Mouse (Mus musculus) midbrain, embryonic 13.5 days (tissue): Measurements from ENCODE around the gene Pik3r4. TPM values are rescaled to one million over a fixed set of nuclear protein-coding genes. Genes with fewer than 3 reads are reported as not detected.

Source experiments
- ATAC-seq: fragments of 200-750 bp; cut with Nextera tagmentation; 2 replicates; pipeline ENCODE4 v1.8.0; 2017; ENCODE audit warnings: mild to moderate bottlenecking, moderate TSS enrichment, moderate library complexity
- H3K27ac ChIP-seq: fragments of 300-500 bp; sonication (generic); 2 replicates; pipeline ENCODE4 v1.5.1; 2015; ENCODE audit warnings: inconsistent platforms, mild to moderate bottlenecking, moderate library complexity
- H3K27me3 ChIP-seq: fragments of 300-500 bp; sonication (generic); 2 replicates; pipeline ENCODE4 v1.6.1; 2015; ENCODE audit warnings: mild to moderate bottlenecking, inconsistent platforms
- H3K36me3 ChIP-seq: fragments of 300-500 bp; sonication (generic); 2 replicates; pipeline ENCODE4 v1.6.1; 2015; ENCODE audit warnings: mild to moderate bottlenecking, inconsistent platforms
- H3K4me1 ChIP-seq: fragments of 300-500 bp; sonication (generic); replicated peaks from 2 replicates; pipeline ENCODE4 v1.6.1; 2015; ENCODE audit warnings: inconsistent platforms
- H3K4me2 ChIP-seq: fragments of 300-500 bp; sonication (generic); replicated peaks from 2 replicates; pipeline ENCODE4 v1.6.1; 2015; ENCODE audit warnings: moderate library complexity, mild to moderate bottlenecking, inconsistent platforms
- H3K4me3 ChIP-seq: fragments of 300-500 bp; sonication (generic); replicated peaks from 2 replicates; pipeline ENCODE4 v1.5.1; 2015; ENCODE audit warnings: mild to moderate bottlenecking, inconsistent platforms
- H3K9ac ChIP-seq: fragments of 300-500 bp; sonication (generic); replicated peaks from 2 replicates; pipeline ENCODE4 v1.6.1; 2015; ENCODE audit warnings: mild to moderate bottlenecking, inconsistent platforms
- H3K9me3 ChIP-seq: fragments of 300-500 bp; sonication (generic); 2 replicates; pipeline ENCODE4 v1.6.1; 2016; ENCODE audit warnings: mild to moderate bottlenecking, inconsistent platforms
- WGBS: fragments of 180-500 bp; shearing (Covaris S2); methylation state at CpG from one replicate; pipeline ENCODE4 v1.1.7; 2015; 5-methylcytosine and 5-hydroxymethylcytosine counted together
- polyA plus RNA-seq: library from polyadenylated mRNA; unstranded; fragments of >200 nt; fragmentation: Nextera tagmentation; extraction: Ambion mirVana; gene quantifications from 2 replicates; pipeline ENCODE4 v1.2.1, GENCODE M21; 2015

The Pik3r4 gene
- polyA plus RNA-seq, 1 experiment from 2014 or later: 21.3 TPM

- Histone ChIP-seq H3K36me3 (no peaks in the 10 kb centered on the region), H3K27me3 (no peaks in the 10 kb centered on the region), H3K4me1 (no peaks in the 10 kb centered on the region), H3K9me3 (0 out of 2 replicates have a peak, but pooled peaks cover 3% of the 10 kb centered on the region), H3K4me2 (no peak overlapping the region), H3K4me3 (no peak overlapping the region), H3K27ac (no peak overlapping the region), H3K9ac (no peak overlapping the region)
- 84% methylated on average over 9 of the region's 9 CpGs for WGBS
- ATAC-seq: no peak
Observed at GRCm38 (mm10) chr9:105701966-105702365, 59.2 kb downstream of the Pik3r4 start.

GRCm38 (mm10) chr9:105704226-105704932, 61.6 kb downstream of the Pik3r4 start:
- Histone ChIP-seq H3K4me1 (no peaks in the 10 kb centered on the region), H3K27me3 (no peaks in the 10 kb centered on the region), H3K9ac (no peak overlapping the region), H3K27ac (no peak overlapping the region), H3K36me3 (no peaks in the 10 kb centered on the region), H3K9me3 (0 out of 2 replicates have a peak, but pooled peaks cover 3% of the 10 kb centered on the region), H3K4me3 (no peak overlapping the region), H3K4me2 (no peak overlapping the region)
- ATAC-seq: no peak
- 84% methylated on average over 16 of the region's 16 CpGs for WGBS

GRCm38 (mm10) chr9:105705011-105705410, 62.2 kb downstream of the Pik3r4 start:
- H3K27me3 ChIP-seq: no peaks in the 10 kb centered on the region
- H3K4me1 ChIP-seq: no peaks in the 10 kb centered on the region
- H3K27ac ChIP-seq: no peak overlapping the region
- ATAC-seq: no peak
- H3K4me2 ChIP-seq: no peak overlapping the region
- H3K4me3 ChIP-seq: no peak overlapping the region
- no peak overlapping the region for H3K9ac ChIP-seq
- 94% methylated on average over 1 of the region's 1 CpGs for WGBS
- no peaks in the 10 kb centered on the region for H3K36me3 ChIP-seq
- 0 out of 2 replicates have a peak, but pooled peaks cover 3% of the 10 kb centered on the region for H3K9me3 ChIP-seq

- Histone ChIP-seq H3K9ac (no peak overlapping the region), H3K4me3 (no peak overlapping the region), H3K36me3 (no peaks in the 10 kb centered on the region), H3K27ac (no peak overlapping the region), H3K4me1 (no peaks in the 10 kb centered on the region), H3K9me3 (no peaks in the 10 kb centered on the region), H3K27me3 (no peaks in the 10 kb centered on the region), H3K4me2 (no peak overlapping the region)
- ATAC-seq: no peak
- WGBS: 92% methylated on average over 3 of the region's 3 CpGs
Observed at GRCm38 (mm10) chr9:105712049-105712448, 69.3 kb downstream of the Pik3r4 start.

- no peak overlapping the region for H3K27ac ChIP-seq
- no peak for ATAC-seq
- no peak overlapping the region for H3K4me2 ChIP-seq
- no peaks in the 10 kb centered on the region for H3K36me3 ChIP-seq
- H3K27me3 ChIP-seq: no peaks in the 10 kb centered on the region
- 81% methylated on average over 7 of the region's 7 CpGs for WGBS
- H3K9ac ChIP-seq: no peak overlapping the region
- no peaks in the 10 kb centered on the region; the same call in 1 of the 2 replicates for H3K4me1 ChIP-seq
- no peak overlapping the region for H3K4me3 ChIP-seq
- H3K9me3 ChIP-seq: no peaks in the 10 kb centered on the region
Observed at GRCm38 (mm10) chr9:105719367-105719766, 76.6 kb downstream of the Pik3r4 start.

GRCm38 (mm10) chr9:105719851-105720395, 77.1 kb downstream of the Pik3r4 start:
- Histone ChIP-seq H3K4me1 (no peaks in the 10 kb centered on the region; the same call in 1 of the 2 replicates), H3K27me3 (no peaks in the 10 kb centered on the region), H3K9ac (no peak overlapping the region), H3K9me3 (no peaks in the 10 kb centered on the region), H3K4me3 (no peak overlapping the region), H3K4me2 (no peak overlapping the region), H3K36me3 (no peaks in the 10 kb centered on the region), H3K27ac (no peak overlapping the region)
- ATAC-seq: no peak
- WGBS: 40% methylated on average over 5 of the region's 5 CpGs

GRCm38 (mm10) chr9:105720430-105720829, 77.7 kb downstream of the Pik3r4 start:
- 83% methylated on average over 4 of the region's 4 CpGs for WGBS
- Histone ChIP-seq H3K4me3 (no peak overlapping the region), H3K36me3 (no peaks in the 10 kb centered on the region)

GRCm38 (mm10) chr9:105731976-105732375, 89.2 kb downstream of the Pik3r4 start:
- 79% methylated on average over 7 of the region's 7 CpGs for WGBS
- no peak overlapping the region for H3K4me2 ChIP-seq
- H3K27ac ChIP-seq: no peak overlapping the region
- H3K9me3 ChIP-seq: no peaks in the 10 kb centered on the region
- no peak for ATAC-seq
- no peak overlapping the region for H3K4me3 ChIP-seq
- H3K9ac ChIP-seq: no peak overlapping the region
- no peaks in the 10 kb centered on the region for H3K27me3 ChIP-seq
- no peaks in the 10 kb centered on the region for H3K36me3 ChIP-seq
- H3K4me1 ChIP-seq: 0 out of 2 replicates have a peak, but pooled peaks cover 3% of the 10 kb centered on the region

More at GRCm38 (mm10) chr9:105720430-105720829, 77.7 kb downstream of the Pik3r4 start:
- no peaks in the 10 kb centered on the region; the same call in 1 of the 2 replicates for H3K4me1 ChIP-seq
- H3K4me2 ChIP-seq: no peak overlapping the region
- no peaks in the 10 kb centered on the region for H3K27me3 ChIP-seq
- H3K9me3 ChIP-seq: no peaks in the 10 kb centered on the region
- ATAC-seq: no peak
- no peak overlapping the region for H3K9ac ChIP-seq
- no peak overlapping the region for H3K27ac ChIP-seq

- Histone ChIP-seq H3K9ac (no peak overlapping the region), H3K36me3 (no peaks in the 10 kb centered on the region), H3K27me3 (no peaks in the 10 kb centered on the region), H3K9me3 (no peaks in the 10 kb centered on the region), H3K4me1 (0 out of 2 replicates have a peak, but pooled peaks cover 3% of the 10 kb centered on the region), H3K27ac (no peak overlapping the region), H3K4me3 (no peak overlapping the region), H3K4me2 (no peak overlapping the region)
- ATAC-seq: no peak
- 85% methylated on average over 2 of the region's 2 CpGs for WGBS
Observed at GRCm38 (mm10) chr9:105734651-105735050, 91.9 kb downstream of the Pik3r4 start.

- H3K27ac ChIP-seq: no peak overlapping the region
- H3K4me1 ChIP-seq: 0 out of 2 replicates have a peak, but pooled peaks cover 3% of the 10 kb centered on the region
- H3K9ac ChIP-seq: no peak overlapping the region
- no peak overlapping the region for H3K4me3 ChIP-seq
- 73% methylated on average over 5 of the region's 5 CpGs for WGBS
- H3K9me3 ChIP-seq: no peaks in the 10 kb centered on the region
- H3K36me3 ChIP-seq: no peaks in the 10 kb centered on the region
- no peak for ATAC-seq
- no peaks in the 10 kb centered on the region for H3K27me3 ChIP-seq
- H3K4me2 ChIP-seq: no peak overlapping the region
Observed at GRCm38 (mm10) chr9:105735195-105735594, 92.4 kb downstream of the Pik3r4 start.
